Mouse (Mus musculus) myocyte (in vitro differentiated cells): ENCODE results near the gene 4931414P19Rik. TPM values are rescaled to one million over a fixed set of nuclear protein-coding genes. Genes with fewer than 3 reads are reported as not detected.

Source experiments
- H3K27me3 ChIP-seq: one replicate; pipeline ENCODE4 v1.6.1; 2011; ENCODE audit not compliant: control insufficient read depth, insufficient read depth, insufficient read length
- H3K36me3 ChIP-seq: one replicate; pipeline ENCODE4 v1.6.1; 2011; ENCODE audit not compliant: control insufficient read depth, insufficient read depth
- H3K4me2 ChIP-seq: one replicate; pipeline ENCODE4 v1.6.1; 2011; ENCODE audit warnings: low read depth, control low read depth
- H3K4me3 ChIP-seq: one replicate; pipeline ENCODE4 v1.5.1; 2011; ENCODE audit warnings: mild to moderate bottlenecking, control low read depth, moderate library complexity
- H3K79me2 ChIP-seq: one replicate; pipeline ENCODE4 v1.6.1; 2011; ENCODE audit not compliant: control insufficient read depth, insufficient read depth
- H3ac ChIP-seq: one replicate; pipeline ENCODE4 v1.6.1; 2011; ENCODE audit not compliant: control insufficient read depth, insufficient read length
- CEBPB ChIP-seq: IDR thresholded peaks from 2 replicates; pipeline ENCODE4 v1.6.1; 2011; ENCODE audit warnings: mild to moderate bottlenecking, moderate library complexity; ENCODE audit not compliant: poor library complexity, insufficient read depth, severe bottlenecking
- E2F4 ChIP-seq: IDR thresholded peaks from one replicate; pipeline ENCODE4 v1.6.1; 2011; ENCODE audit warnings: mild to moderate bottlenecking, control low read depth, moderate library complexity; ENCODE audit not compliant: insufficient read depth
- MAX ChIP-seq: IDR thresholded peaks from one replicate; pipeline ENCODE4 v1.6.1; 2011; ENCODE audit warnings: low read depth, mild to moderate bottlenecking, control low read depth
- MYOD1 ChIP-seq, 3 experiments: IDR thresholded peaks; one replicate each; pipeline ENCODE4 v1.6.1; 2011; ENCODE audit warnings: control low read depth in 2 of 3, low read depth in 2 of 3, mild to moderate bottlenecking in 2 of 3, moderate library complexity in 1 of 3; ENCODE audit not compliant: insufficient read length in 2 of 3, control insufficient read depth in 1 of 3
- MYOG ChIP-seq, 3 experiments: IDR thresholded peaks; one replicate each; pipeline ENCODE4 v1.6.1; 2011; ENCODE audit warnings: control low read depth in 2 of 3, low read depth in 2 of 3, mild to moderate bottlenecking in 2 of 3; ENCODE audit not compliant: insufficient read length in 2 of 3, control insufficient read depth in 1 of 3, insufficient read depth in 1 of 3
- POLR2A ChIP-seq: IDR thresholded peaks from one replicate; pipeline ENCODE4 v1.6.1; 2011; ENCODE audit warnings: low read depth, mild to moderate bottlenecking, control low read depth, moderate library complexity; ENCODE audit not compliant: insufficient read length
- POLR2AphosphoS2 ChIP-seq: IDR thresholded peaks from one replicate; pipeline ENCODE4 v1.6.1; 2011; ENCODE audit warnings: low read depth, control low read depth; ENCODE audit not compliant: insufficient read length
- REST ChIP-seq: IDR thresholded peaks from one replicate; pipeline ENCODE4 v1.6.1; 2011; ENCODE audit warnings: mild to moderate bottlenecking, control low read depth, moderate library complexity; ENCODE audit not compliant: insufficient read depth, insufficient read length
- SRF ChIP-seq: IDR thresholded peaks from one replicate; pipeline ENCODE4 v1.6.1; 2011; ENCODE audit warnings: low read depth; ENCODE audit not compliant: control insufficient read depth, insufficient read length
- TCF12 ChIP-seq: IDR thresholded peaks from one replicate; pipeline ENCODE4 v1.6.1; 2011; ENCODE audit warnings: mild to moderate bottlenecking, control low read depth; ENCODE audit not compliant: poor library complexity, insufficient read depth, severe bottlenecking
- TCF3 ChIP-seq: IDR thresholded peaks from one replicate; pipeline ENCODE4 v1.6.1; 2011; ENCODE audit warnings: low read depth, control low read depth; ENCODE audit not compliant: insufficient read length
- USF1 ChIP-seq: IDR thresholded peaks from one replicate; pipeline ENCODE4 v1.6.1; 2011; ENCODE audit warnings: low read depth, mild to moderate bottlenecking, control low read depth, moderate library complexity
- polyA plus RNA-seq: library from polyadenylated mRNA; unstranded; fragments of >200 nt; fragmentation: generic; extraction: Trizol; gene quantifications from one replicate; pipeline ENCODE4 v1.2.1, GENCODE M21; 2012; ENCODE audit warnings: missing spikeins

4931414P19Rik gene
- polyA plus RNA-seq, 1 experiment, result 7.3 TPM

DNA sequence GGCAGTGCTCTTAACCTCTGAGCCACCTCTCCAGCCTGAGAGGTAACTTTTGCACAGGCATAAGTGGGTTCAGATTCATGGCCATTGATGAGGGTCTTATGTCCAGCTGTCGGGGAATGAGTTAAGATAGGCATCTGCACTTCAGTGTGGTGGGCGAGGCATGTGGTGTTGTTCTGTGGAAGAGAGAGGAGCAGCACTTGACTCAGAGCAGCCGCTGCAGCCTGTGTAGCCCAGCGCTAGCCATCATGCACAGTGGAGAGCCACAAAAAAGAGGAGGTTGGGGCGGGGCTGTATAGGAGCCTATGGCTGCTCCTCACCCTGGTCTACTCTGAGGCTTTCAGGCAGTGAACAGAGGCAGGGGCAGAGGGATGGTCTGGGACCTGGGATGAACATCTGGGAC is 22.3 kb upstream of the 4931414P19Rik start:
- Histone ChIP-seq H3K4me3 (no peak overlapping the region), H3K36me3 (no peaks in the 10 kb centered on the region), H3K79me2 (no peaks in the 10 kb centered on the region), H3K27me3 (no peaks in the 10 kb centered on the region), H3ac (no peak overlapping the region), H3K4me2 (no peak overlapping the region)
- TF ChIP-seq MYOD1 (IDR thresholded peaks at IDR 0.05; ENCODE audit: control insufficient read depth in 1 of 3, insufficient read length in 2 of 3, low read depth in 2 of 3), result peak in 2 of 3 experiments; percentile 45 to 60
- TF ChIP-seq POLR2AphosphoS2, result no peak
- no peak for TF ChIP-seq SRF
- TF ChIP-seq MYOG (IDR thresholded peaks at IDR 0.05; ENCODE audit: control insufficient read depth in 1 of 3, insufficient read depth in 1 of 3, insufficient read length in 2 of 3, low read depth in 2 of 3), result peak in 2 of 3 experiments; percentile 16 to 65
- no peak for TF ChIP-seq POLR2A

DNA sequence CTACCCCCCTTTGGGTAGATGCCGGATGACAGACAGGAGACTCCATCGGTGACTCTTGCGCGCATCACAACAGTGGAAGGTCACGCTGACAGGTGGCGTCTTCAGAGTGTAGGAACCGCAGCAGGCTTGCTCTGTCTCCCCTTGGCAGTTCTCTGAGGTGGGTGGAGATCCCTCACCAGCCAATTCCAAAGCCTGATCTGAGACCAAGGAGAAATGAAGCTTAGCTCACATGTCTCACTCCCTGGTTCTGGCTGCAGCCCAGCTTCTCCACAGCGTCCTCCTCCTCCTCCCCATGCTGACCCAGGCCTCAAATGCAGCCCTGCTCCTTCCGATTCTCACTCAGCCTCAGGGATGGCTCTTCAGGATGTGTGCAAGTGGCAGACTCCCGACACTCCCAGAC is 19.2 kb upstream of the 4931414P19Rik start:
- Histone ChIP-seq H3ac (no peak overlapping the region), H3K27me3 (no peaks in the 10 kb centered on the region), H3K79me2 (no peaks in the 10 kb centered on the region), H3K4me2 (no peak overlapping the region), H3K4me3 (no peak overlapping the region), H3K36me3 (no peaks in the 10 kb centered on the region)
- TF ChIP-seq MYOD1 (IDR thresholded peaks at IDR 0.05; ENCODE audit: control insufficient read depth in 1 of 3, insufficient read length in 2 of 3, low read depth in 2 of 3), result peak in 1 of 3 experiments; percentile 16
- no peak for TF ChIP-seq CEBPB

DNA sequence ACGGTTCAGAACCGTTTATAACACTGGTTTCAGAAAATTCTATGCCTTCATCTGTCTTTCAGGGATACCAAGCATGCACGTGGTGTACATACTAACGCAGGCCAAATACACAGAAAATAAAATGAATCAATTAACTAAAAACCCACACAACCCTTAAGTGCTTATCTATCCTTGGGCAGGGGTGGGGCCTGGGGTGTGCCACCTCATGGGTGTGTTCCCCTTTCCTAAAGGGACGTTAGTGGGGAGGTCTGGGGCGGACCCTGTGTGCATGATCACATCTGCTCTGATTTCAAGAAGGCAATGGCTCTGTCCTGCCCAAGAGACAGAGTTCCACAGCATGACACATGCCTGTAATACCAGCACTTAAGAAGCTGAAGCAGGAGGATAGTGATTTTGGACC is 17.5 kb upstream of the 4931414P19Rik start:
- H3K36me3 ChIP-seq, result no peaks in the 10 kb centered on the region
- TF ChIP-seq SRF, result no peak
- TF ChIP-seq TCF3, result no peak
- no peak for TF ChIP-seq USF1
- TF ChIP-seq MYOD1 (IDR thresholded peaks at IDR 0.05; ENCODE audit: control insufficient read depth in 1 of 3, insufficient read length in 2 of 3, low read depth in 2 of 3), result no peak
- TF ChIP-seq POLR2AphosphoS2, result no peak
- no peak for TF ChIP-seq MYOG (IDR thresholded peaks at IDR 0.05; ENCODE audit: control insufficient read depth in 1 of 3, insufficient read depth in 1 of 3, insufficient read length in 2 of 3, low read depth in 2 of 3)
- no peak for TF ChIP-seq TCF12
- no peak for TF ChIP-seq REST
- TF ChIP-seq CEBPB, result no peak
- no peak for TF ChIP-seq POLR2A
- no peak for TF ChIP-seq MAX
- TF ChIP-seq E2F4, result no peak
- H3K27me3 ChIP-seq, result no peaks in the 10 kb centered on the region
- no peak overlapping the region for H3K4me3 ChIP-seq
- no peak overlapping the region for H3K4me2 ChIP-seq
- no peak overlapping the region for H3ac ChIP-seq
- H3K79me2 ChIP-seq, result no peaks in the 10 kb centered on the region

DNA sequence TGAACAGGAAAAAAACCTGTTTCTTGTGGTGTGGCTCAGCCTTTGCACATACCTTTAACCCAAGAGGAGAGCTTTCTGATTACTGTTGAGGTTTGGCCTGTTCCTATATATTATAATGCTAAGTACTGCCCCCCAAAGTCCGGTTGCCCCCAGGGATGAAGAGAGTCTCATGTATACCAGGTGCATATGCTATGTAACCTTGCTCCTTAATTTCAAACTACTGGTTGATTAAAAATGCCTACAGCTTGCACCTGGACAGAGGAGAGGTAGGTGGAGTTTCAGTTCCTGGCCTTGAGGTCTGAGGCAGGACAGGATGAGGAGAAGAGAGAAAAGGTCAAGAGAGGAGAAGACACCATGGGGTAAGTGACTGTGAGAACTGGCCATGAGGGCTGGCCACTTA is 15.3 kb upstream of the 4931414P19Rik start, which contains the start of gene Psmb11:
TSS of gene Psmb11 (plus strand) at position 301 of the 400 bp plus-strand sequence.
- no peaks in the 10 kb centered on the region for H3K36me3 ChIP-seq
- H3K27me3 ChIP-seq, result no peaks in the 10 kb centered on the region
- H3K4me3 ChIP-seq, result no peak within 1 kb of the TSS
- peaks cover 14% of the 10 kb centered on the region for H3K79me2 ChIP-seq
- no peak within 1 kb of the TSS for H3ac ChIP-seq
- no peak for TF ChIP-seq MAX
- TF ChIP-seq E2F4, result no peak
- TF ChIP-seq SRF, result no peak
- no peak for TF ChIP-seq POLR2A
- H3K4me2 ChIP-seq, result no peak within 1 kb of the TSS

DNA sequence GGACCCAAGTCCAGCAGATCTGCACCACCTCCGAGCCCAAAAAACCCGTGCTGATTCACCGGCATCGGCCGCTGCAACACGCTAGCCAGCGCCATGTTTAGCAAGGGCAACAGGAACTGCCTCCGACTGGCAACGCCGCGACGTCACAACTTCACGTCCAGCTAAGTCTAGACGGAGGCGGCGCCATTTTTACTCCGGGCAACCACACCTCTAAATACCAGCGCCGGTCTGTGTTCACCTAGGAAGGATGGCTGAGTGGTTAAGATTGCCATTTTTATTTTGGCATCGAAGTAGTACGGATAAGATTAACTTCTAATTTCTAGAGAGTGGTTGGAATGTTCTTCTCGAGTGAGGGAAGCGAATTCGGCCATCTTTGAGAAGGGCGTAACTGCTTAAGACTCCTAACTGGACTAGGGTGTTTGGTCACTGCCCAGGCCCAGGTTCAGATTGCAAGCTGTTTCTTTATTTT is 12.1 kb upstream of the 4931414P19Rik start, which contains the start of gene Psmb5:
TSS of gene Psmb5 (minus strand) at position 126 of the 469 bp plus-strand sequence.
- peak within 1 kb of the TSS; percentile 68 for H3K4me2 ChIP-seq
- TF ChIP-seq POLR2A, result peak; percentile 77
- no peak for TF ChIP-seq MAX
- peak; percentile 78 for TF ChIP-seq POLR2AphosphoS2
- TF ChIP-seq MYOG (IDR thresholded peaks at IDR 0.05; ENCODE audit: control insufficient read depth in 1 of 3, insufficient read depth in 1 of 3, insufficient read length in 2 of 3, low read depth in 2 of 3), result no peak
- no peak for TF ChIP-seq E2F4
- TF ChIP-seq CEBPB, result no peak
- no peak for TF ChIP-seq TCF12
- TF ChIP-seq USF1, result no peak
- peak within 1 kb of the TSS; percentile 58 for H3K4me3 ChIP-seq
- no peak within 1 kb of the TSS for H3ac ChIP-seq
- peaks cover 5% of the 10 kb centered on the region for H3K36me3 ChIP-seq
- H3K79me2 ChIP-seq, result peaks cover 21% of the 10 kb centered on the region
- H3K27me3 ChIP-seq, result no peaks in the 10 kb centered on the region
